Mouse (Mus musculus) kidney, adult 18-20 months (tissue): Measurements from ENCODE around the gene Fbxo34.
"Not testable (repeated sequence)": the region's sequence is repeated elsewhere in the genome, so short reads cannot be mapped to it uniquely, and the experiment has no call there.

Source experiments
- DNase-seq: peaks from one replicate; pipeline ENCODE4 v3.0.0; 2021

Fbxo34 gene

GRCm38 (mm10) chr14:47570549-47570948, 120.3 kb downstream of the Fbxo34 start, which contains the start of gene Atg14:
TSS of gene Atg14 (minus strand) at chr14:47570649.
- not testable (repeated sequence) for DNase-seq

- no peak for DNase-seq
These were observed 122.5 kb downstream of the Fbxo34 start for GRCm38 (mm10) chr14:47572707-47573106.

GRCm38 (mm10) chr14:47574721-47575120, 124.5 kb downstream of the Fbxo34 start:
- no peak for DNase-seq

DNA sequence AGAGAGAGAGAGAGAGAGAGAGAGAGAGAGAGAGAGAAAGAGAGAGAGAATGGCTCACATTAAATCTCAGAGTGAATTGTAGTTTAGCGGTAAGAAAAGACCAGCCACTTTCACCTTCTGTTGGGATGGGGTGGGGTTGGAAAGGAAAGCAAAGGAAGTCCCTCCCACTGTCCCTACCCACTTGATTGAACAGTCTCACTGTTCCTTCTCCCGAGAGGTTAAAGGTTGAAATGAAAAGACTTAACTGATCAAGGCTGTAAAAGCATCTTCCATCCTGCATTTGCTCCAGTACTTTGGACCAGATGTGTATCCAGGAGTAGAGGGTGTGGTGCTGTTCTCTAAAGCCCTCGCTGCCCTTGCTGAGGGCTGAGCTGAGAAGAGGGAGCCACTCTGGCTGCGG, 126.5 kb downstream of the Fbxo34 start:
- no peak for DNase-seq

GRCm38 (mm10) chr14:47578086-47578485, 127.9 kb downstream of the Fbxo34 start:
- no peak for DNase-seq

DNA sequence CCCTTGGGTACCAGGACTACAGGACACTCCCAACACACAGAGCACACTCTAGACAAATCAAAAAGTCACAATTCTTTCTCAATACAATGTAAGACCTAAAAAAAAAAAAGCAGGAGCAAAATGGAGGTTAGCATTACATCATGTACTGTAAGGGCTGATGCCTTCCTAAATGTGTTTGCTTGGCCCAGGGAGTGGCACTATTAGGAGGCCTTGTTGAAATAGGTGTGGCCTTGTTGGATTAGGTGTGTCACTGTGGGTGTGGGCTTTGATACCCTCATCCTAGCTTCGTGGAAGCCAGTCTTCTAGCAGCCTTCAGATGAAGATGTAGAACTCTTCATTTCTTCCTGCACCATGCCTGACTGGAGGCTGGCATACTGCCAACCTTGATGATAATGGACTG, 131.1 kb downstream of the Fbxo34 start:
- no peak for DNase-seq
